Mouse (Mus musculus): ENCODE results near the gene Gm20388. TPM values are rescaled to one million over a fixed set of nuclear protein-coding genes. Genes with fewer than 3 reads are reported as not detected.

Gene Gm20388
- polyA plus RNA-seq, 1 experiment = 49.7 TPM

DNA sequence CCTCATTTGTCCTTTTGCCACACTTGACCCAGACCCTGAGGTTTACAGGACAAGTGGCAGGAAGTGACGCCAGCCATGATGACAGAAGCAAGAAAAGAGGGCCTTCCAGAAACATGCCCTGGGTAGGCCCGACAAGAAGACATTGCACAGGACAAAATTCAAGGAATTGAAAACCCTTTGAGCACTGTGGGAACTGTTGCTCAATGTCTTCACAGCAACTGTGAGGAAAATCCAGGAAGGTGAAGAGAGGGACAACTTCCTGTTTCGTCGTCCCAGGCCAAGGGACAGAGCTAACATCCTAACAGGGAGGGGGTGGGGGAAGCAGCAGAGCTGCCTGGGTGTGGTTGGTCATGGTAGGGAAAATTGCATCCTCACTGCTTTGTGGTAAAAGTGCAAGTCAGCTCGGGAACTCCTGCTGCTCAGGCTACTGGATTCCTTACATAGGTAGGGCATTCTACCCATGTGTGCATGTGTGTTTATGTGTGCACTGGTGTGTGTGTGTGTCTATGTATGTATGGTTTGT lies 3839.6 kb downstream of the Gm20388 start:
- no peak overlapping the region for H3K27ac ChIP-seq (ENCODE audit: insufficient read depth, low read depth, low read length)
- WGBS = 58% methylated on average over 5 of the region's 5 CpGs
- no peak for DNase-seq
- no peaks in the 10 kb centered on the region for H3K36me3 ChIP-seq (ENCODE audit: control insufficient read depth, insufficient read depth, low read length)
- no peak overlapping the region for H3K4me3 ChIP-seq (ENCODE audit: insufficient read depth, low read depth, low read length)
- H3K27me3 ChIP-seq (replicated peaks; ENCODE audit: control insufficient read depth, insufficient read depth, low read length) = no peaks in the 10 kb centered on the region
- TF ChIP-seq CTCF (conservative IDR thresholded peaks at IDR 0.05; ENCODE audit: insufficient read depth, insufficient read length, low read depth, low read length) (no peak), POLR2A (IDR thresholded peaks at IDR 0.05; ENCODE audit: low read depth, low read length) (no peak)
- no peaks in the 10 kb centered on the region for H3K4me1 ChIP-seq (ENCODE audit: control insufficient read depth, insufficient read depth, low read length)

DNA sequence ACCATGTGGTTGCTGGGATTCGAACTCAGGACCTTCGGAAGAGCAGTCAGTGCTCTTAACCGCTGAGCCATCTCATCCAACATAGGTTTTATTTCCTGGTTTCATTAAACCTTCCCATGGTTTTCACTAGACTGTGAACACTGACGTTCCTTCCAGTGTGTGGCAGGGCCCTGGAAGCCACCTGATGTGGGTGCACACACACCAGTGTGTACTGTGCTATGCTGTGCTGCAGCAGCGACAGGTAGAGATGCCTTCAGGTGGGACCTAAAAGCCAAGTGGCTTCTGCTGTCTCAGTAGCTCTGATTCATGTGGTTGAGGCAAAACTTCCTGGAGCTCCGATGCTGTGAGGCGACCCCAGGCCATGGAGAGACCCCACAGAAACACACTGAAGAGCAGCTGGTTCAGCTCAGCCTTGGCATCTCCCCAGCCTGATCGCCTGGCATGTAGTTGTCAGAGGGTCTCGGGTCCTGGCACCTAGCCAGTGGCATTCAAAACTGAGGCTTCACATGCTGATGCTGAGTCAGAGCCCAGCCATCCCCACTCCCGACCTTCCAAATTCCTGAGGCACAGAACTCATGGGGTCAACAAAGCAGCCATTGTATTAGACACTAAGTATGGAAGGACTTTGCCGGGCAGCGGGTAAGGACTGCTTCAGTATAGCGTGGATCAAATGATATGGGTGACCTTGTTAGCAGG lies 3842.3 kb downstream of the Gm20388 start:
- 65% methylated on average over 13 of the region's 13 CpGs for WGBS
- DNase-seq = no peak
- no peak overlapping the region for H3K27ac ChIP-seq (ENCODE audit: insufficient read depth, low read depth, low read length)
- H3K4me1 ChIP-seq (ENCODE audit: control insufficient read depth, insufficient read depth, low read length) = no peaks in the 10 kb centered on the region
- H3K36me3 ChIP-seq (ENCODE audit: control insufficient read depth, insufficient read depth, low read length) = no peaks in the 10 kb centered on the region
- TF ChIP-seq POLR2A (IDR thresholded peaks at IDR 0.05; ENCODE audit: low read depth, low read length) = no peak
- no peak for TF ChIP-seq CTCF (conservative IDR thresholded peaks at IDR 0.05; ENCODE audit: insufficient read depth, insufficient read length, low read depth, low read length)
- no peaks in the 10 kb centered on the region for H3K27me3 ChIP-seq (replicated peaks; ENCODE audit: control insufficient read depth, insufficient read depth, low read length)
- no peak overlapping the region for H3K4me3 ChIP-seq (ENCODE audit: insufficient read depth, low read depth, low read length)

DNA sequence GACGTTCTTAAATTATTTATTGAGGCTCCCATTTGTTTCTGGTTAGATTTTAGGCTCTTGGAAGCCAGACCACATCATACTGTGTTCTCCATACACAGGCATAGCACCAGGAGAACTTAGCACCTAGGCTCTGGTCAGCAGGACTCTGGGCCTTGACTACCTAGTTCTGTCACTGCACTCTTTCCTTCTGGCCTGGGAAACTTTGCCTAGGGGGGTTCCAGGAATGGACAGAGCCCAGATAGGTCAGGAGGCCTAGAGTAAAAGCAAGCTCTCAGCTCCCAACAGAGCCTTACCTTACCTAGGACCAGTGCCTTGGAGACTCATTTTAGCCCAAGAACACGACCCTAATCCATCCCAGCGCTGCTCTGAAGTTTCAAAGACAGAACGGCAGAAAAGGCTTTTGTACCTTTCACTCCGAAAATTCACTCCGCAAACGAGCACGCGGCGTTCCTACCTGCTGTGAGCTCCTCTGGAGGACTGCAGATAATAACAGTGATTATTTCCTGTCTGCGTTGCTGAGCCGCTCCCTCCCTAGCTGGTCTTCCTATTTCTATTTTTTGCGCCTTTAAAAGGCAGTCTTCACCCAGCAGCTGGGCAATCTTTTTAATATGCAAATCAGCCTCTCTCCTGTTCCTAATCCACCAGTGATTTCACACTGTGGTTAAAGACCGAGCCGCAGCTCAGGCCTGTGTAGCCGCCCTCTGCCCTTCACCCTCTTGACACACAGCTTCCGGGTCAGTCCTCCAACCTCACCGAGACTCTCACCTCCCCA lies 3843.1 kb downstream of the Gm20388 start:
- H3K27ac ChIP-seq (ENCODE audit: insufficient read depth, low read depth, low read length) = no peak overlapping the region
- no peaks in the 10 kb centered on the region for H3K36me3 ChIP-seq (ENCODE audit: control insufficient read depth, insufficient read depth, low read length)
- no peak overlapping the region for H3K4me3 ChIP-seq (ENCODE audit: insufficient read depth, low read depth, low read length)
- no peaks in the 10 kb centered on the region for H3K27me3 ChIP-seq (replicated peaks; ENCODE audit: control insufficient read depth, insufficient read depth, low read length)
- H3K4me1 ChIP-seq (ENCODE audit: control insufficient read depth, insufficient read depth, low read length) = no peaks in the 10 kb centered on the region
- no peak for DNase-seq
- TF ChIP-seq POLR2A (IDR thresholded peaks at IDR 0.05; ENCODE audit: low read depth, low read length) = no peak
- no peak for TF ChIP-seq CTCF (conservative IDR thresholded peaks at IDR 0.05; ENCODE audit: insufficient read depth, insufficient read length, low read depth, low read length)
- 47% methylated on average over 18 of the region's 18 CpGs for WGBS

DNA sequence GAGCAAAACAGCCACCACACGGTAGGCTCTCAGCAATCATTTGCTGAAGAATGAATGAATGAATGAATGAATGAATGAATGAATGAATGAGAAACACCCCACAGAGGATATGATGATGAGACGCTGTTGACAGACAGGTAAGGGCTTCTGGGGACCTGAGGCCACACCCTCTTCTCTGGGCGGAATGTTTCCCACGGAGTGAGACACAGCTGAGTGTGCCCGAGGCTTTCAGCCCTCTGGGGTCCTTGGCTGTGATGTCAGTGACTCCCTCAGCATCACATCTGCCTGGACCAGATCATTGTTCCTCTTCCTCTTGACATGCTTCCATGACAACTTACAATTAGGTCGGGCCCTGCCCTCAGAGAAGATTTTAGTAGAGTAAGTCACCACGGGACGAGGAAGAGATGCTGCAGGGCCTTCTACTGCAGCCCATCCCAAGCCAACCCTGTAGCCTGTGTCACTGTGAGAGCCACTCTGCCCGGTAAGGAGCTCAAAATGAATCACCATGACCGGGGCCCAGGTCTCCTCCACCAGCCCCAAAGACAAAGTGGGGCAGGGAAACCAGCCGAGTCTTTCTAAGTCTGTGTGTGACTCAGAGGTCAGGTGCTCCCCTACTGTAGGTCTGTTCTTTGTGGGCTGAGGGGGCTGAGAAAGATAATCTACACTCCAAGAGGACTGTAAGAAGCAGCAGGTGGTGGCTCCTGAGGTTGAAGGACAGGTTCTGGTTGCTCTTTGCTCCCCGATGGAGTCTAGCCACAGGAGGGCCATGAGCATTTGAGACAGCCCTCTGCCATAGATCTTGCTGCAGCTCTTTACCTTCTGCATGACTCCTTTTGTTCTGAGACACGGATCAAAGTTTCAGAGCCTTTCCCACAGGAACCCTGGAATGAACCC lies 3844.1 kb downstream of the Gm20388 start:
- Histone ChIP-seq H3K36me3 (ENCODE audit: control insufficient read depth, insufficient read depth, low read length) (no peaks in the 10 kb centered on the region), H3K4me3 (ENCODE audit: insufficient read depth, low read depth, low read length) (no peak overlapping the region), H3K27me3 (replicated peaks; ENCODE audit: control insufficient read depth, insufficient read depth, low read length) (no peaks in the 10 kb centered on the region), H3K4me1 (ENCODE audit: control insufficient read depth, insufficient read depth, low read length) (no peaks in the 10 kb centered on the region), H3K27ac (ENCODE audit: insufficient read depth, low read depth, low read length) (no peak overlapping the region)
- no peak for DNase-seq
- TF ChIP-seq CTCF (conservative IDR thresholded peaks at IDR 0.05; ENCODE audit: insufficient read depth, insufficient read length, low read depth, low read length) (no peak), POLR2A (IDR thresholded peaks at IDR 0.05; ENCODE audit: low read depth, low read length) (no peak)
- 81% methylated on average over 13 of the region's 13 CpGs for WGBS

DNA sequence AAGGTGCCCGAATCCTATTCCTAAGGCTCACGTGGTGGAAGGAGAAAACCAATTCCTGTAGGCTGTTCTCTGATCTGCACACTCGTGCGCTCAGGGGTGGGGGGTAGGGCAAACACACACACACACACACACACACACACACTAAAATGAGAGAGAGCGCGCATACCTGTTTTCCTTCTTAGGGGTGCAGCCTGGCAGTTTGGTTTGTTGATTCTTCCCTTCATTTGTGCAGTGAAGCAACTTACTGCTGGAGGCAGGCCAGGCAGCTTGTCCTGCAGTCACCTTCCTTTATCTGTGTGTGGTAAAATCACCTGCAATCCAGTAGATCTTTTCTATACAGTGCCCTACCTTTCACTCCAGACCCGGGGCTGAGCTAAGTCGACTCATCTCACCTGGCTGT lies 3846.3 kb downstream of the Gm20388 start:
- no peak for DNase-seq
- H3K4me3 ChIP-seq (ENCODE audit: insufficient read depth, low read depth, low read length) = no peak overlapping the region
- no peaks in the 10 kb centered on the region for H3K27me3 ChIP-seq (replicated peaks; ENCODE audit: control insufficient read depth, insufficient read depth, low read length)
- H3K27ac ChIP-seq (ENCODE audit: insufficient read depth, low read depth, low read length) = no peak overlapping the region
- H3K4me1 ChIP-seq (ENCODE audit: control insufficient read depth, insufficient read depth, low read length) = no peaks in the 10 kb centered on the region
- 66% methylated on average over 8 of the region's 8 CpGs for WGBS
- H3K36me3 ChIP-seq (ENCODE audit: control insufficient read depth, insufficient read depth, low read length) = no peaks in the 10 kb centered on the region
- TF ChIP-seq POLR2A (IDR thresholded peaks at IDR 0.05; ENCODE audit: low read depth, low read length) (no peak), CTCF (conservative IDR thresholded peaks at IDR 0.05; ENCODE audit: insufficient read depth, insufficient read length, low read depth, low read length) (no peak)

DNA sequence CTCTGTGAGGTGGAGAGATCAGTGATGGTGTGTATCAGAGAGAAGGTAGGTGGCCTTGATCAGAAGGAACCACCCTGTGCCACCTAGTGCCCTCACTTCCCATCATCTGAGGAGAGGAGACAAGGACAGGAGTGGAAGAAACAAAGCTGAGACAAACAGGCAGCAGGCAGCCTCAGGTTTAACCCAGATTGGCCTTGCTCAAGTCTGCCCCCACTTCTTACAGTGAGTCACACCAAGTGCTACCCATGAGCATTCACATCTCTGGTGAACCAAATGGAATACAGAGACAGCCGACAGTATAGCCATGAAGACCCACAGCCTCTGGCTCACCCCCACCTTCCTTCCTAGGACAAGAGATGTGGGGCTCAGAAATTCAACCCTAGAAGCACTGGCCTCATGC lies 3848.3 kb downstream of the Gm20388 start:
- no peak for DNase-seq
- Histone ChIP-seq H3K4me1 (ENCODE audit: control insufficient read depth, insufficient read depth, low read length) (no peaks in the 10 kb centered on the region), H3K27ac (ENCODE audit: insufficient read depth, low read depth, low read length) (no peak overlapping the region), H3K4me3 (ENCODE audit: insufficient read depth, low read depth, low read length) (no peak overlapping the region), H3K36me3 (ENCODE audit: control insufficient read depth, insufficient read depth, low read length) (no peaks in the 10 kb centered on the region), H3K27me3 (replicated peaks; ENCODE audit: control insufficient read depth, insufficient read depth, low read length) (no peaks in the 10 kb centered on the region)
- no peak for TF ChIP-seq CTCF (conservative IDR thresholded peaks at IDR 0.05; ENCODE audit: insufficient read depth, insufficient read length, low read depth, low read length)
- no peak for TF ChIP-seq POLR2A (IDR thresholded peaks at IDR 0.05; ENCODE audit: low read depth, low read length)
- WGBS = 92% methylated on average over 1 of the region's 1 CpGs

Data from kidney, adult 2 months (tissue).